Mouse (Mus musculus) urinary bladder, postnatal 10 days (tissue): Measurements from ENCODE around the gene Adra1b.

Experiments used
- DNase-seq: peaks from one replicate; pipeline ENCODE4 v3.0.0; 2022; ENCODE audit warnings: low spot score

Adra1b gene

DNA sequence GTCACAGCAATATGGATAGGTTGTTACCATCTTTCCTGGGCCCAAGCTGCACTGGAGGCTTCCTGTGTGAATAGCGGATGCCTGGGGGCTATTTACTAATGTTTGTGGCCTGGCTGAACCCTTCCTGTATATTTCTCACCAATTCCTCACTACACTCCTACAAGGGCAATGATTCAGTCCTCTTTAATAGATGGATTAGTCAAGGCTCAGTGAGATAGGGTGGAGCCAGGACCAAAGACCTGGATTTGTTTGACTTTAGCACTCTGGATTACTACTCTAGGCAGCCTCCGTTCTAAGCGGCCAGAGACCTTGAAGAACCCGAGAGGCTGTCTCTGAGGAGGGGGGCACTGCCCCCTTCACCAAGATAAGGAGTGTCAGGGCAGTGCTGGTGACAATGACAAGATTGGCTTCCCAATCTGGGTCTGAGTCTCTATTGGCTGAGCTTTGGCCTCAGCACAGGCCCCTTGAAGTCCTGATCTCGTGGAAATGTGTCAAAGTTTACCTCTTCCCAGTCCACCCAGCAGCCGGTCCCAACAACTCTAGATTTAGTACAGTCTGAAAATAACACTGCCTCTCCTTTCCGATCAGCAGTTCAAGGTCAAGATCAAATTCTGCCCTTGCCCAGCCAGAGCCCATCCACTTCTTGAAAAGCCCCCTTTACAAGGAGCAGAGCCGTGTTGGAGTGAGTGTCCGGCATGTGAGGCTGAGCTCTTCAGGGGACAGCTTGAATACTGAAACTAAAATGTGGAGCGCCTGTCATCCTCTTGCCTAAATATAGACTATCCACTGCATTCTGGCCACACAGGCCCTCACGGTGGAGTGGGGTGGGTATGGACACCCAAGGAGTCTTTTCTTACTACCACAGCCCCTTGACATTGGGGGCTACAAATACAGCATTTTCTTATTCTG is 80.2 kb downstream of the Adra1b start:
- DNase-seq, result no peak

DNA sequence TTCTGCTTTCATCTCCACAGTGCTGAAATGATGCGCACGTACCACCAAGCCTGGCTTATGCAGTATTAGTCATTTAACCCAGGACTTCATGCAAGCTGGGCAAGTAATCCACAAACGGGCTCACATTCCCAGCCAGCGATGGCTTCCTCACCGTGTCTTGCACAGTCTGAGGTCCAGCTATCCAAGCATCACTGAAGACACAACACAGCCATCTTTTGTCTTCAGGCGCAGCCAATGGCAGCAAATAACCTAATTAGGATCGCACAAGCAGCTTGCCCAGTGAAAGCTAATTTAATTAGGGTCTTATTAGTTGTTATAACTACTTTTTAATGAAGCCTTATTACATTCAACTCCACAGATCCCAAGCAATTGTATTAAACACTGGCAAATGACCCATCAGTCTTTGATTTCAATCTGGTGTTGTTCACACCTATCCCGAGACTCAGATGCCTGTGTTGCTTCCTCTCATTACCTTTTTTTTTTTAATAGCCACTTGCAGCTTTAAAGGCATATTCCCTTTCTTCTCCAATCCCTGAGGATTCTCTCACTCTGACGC is 83.6 kb downstream of the Adra1b start:
- DNase-seq, result no peak

- DNase-seq, result no peak
These were observed 88.5 kb downstream of the Adra1b start for GRCm38 (mm10) chr11:43812535-43812934.

DNA sequence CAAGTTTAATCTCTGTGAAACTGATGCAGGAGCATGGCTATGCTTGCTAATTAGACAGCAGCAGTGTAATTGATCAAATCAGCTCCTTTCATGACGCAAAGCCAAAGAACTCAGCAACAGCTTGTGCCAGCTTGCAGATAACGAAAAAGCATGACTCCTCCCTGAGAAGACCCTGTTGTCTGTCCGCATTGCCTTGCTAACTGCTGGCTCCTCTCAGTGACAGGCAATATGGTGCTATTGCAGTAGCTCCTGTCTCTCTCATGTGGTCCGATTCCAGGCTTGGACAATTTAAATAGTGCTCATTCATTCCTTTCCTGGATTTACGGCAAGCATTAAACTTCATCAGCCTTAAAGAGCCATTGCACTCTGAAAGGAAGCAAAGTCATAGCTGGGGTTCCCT is 93.3 kb downstream of the Adra1b start:
- no peak for DNase-seq

- DNase-seq, result no peak
These were observed 105.0 kb downstream of the Adra1b start for GRCm38 (mm10) chr11:43795992-43796391.

- DNase-seq, result no peak
These were observed 110.6 kb downstream of the Adra1b start for GRCm38 (mm10) chr11:43790446-43790845.

DNA sequence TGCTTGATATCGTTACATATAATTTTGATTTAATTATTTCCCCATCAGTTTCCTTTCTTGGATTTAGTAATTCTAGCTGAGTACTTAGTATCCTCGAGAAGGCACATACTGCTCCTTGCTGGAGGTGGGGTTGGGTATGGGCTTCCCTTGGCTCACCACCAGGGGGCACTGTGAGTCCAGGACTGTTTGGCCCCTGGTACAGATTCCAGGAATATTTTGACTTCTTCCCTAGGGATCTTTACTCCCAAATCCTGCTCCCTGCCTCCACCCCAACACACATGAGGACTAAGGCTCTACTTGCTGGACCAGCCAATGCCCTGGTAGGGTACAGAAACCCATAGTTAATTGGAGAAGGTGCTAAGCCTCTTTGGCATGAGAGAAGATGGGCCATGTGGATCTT is 117.2 kb downstream of the Adra1b start:
- no peak for DNase-seq

DNA sequence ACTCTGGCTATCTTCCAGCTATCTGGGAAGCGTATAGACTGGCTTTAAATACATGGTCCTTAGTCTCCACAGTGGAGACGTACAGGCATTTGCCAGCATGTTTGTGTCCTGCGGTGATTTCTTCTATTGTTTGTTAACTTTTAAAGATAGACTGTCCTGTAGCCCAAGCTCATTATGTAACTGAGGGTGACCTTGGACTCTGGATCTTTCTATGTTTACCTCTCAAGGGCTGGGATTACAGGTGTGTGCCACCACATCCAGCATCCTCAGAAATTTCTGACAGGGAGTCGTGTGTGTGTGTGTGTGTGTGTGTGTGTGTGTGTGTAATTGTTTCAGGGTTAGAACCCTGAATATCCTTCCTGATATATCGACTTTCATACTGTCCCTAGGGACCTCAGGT is 117.9 kb downstream of the Adra1b start:
- no peak for DNase-seq

GRCm38 (mm10) chr11:43779551-43779950 is 121.5 kb downstream of the Adra1b start:
- no peak for DNase-seq

- DNase-seq, result no peak
These were observed 124.7 kb downstream of the Adra1b start for GRCm38 (mm10) chr11:43776324-43776694.

- DNase-seq, result no peak
These were observed 125.3 kb downstream of the Adra1b start for GRCm38 (mm10) chr11:43775469-43776323.

- no peak for DNase-seq
These were observed 127.3 kb downstream of the Adra1b start for GRCm38 (mm10) chr11:43773725-43774124.

- no peak for DNase-seq
These were observed 130.9 kb downstream of the Adra1b start for GRCm38 (mm10) chr11:43770110-43770509.

DNA sequence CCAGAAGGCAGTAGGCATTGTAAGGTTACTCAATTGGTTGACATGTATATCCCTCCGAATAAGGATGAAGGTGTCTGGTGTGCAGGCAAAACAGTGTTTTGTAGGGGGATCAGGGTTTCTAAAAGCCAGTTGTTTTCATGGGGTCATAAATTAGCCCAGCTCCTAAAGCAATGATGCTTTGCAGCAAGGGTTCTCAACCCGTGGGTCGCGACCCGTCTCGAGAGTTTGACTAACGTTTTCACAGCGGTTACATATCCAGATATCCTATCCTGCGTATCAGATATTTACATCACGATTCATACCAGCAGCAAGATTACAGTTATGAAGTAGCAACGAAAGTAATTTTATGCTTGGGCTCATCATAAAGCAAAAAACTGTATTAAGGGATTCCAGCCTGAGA is 133.3 kb downstream of the Adra1b start:
- DNase-seq, result no peak

- DNase-seq, result no peak
These were observed 133.9 kb downstream of the Adra1b start for GRCm38 (mm10) chr11:43766922-43767648.

GRCm38 (mm10) chr11:43758436-43758835 is 142.6 kb downstream of the Adra1b start:
- no peak for DNase-seq

DNA sequence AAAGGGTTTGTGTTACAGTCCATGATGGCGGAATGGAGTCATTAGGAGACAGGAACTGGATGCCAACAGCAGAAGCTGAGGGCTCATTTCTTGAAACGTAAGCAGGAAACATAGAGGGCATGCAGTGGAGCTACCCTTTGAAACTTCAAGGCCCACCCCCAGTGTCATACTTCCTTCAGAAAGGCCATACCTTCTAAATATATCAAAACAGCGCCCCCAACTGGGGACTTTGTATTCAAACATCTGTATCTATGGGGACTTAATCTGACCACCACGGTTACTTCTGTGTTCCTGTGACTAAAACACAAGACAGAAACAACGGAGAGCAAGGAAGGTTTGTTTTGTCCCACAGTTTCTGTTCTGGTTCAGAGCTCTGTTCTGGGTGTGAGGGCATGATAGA is 145.6 kb downstream of the Adra1b start:
- DNase-seq, result no peak

DNA sequence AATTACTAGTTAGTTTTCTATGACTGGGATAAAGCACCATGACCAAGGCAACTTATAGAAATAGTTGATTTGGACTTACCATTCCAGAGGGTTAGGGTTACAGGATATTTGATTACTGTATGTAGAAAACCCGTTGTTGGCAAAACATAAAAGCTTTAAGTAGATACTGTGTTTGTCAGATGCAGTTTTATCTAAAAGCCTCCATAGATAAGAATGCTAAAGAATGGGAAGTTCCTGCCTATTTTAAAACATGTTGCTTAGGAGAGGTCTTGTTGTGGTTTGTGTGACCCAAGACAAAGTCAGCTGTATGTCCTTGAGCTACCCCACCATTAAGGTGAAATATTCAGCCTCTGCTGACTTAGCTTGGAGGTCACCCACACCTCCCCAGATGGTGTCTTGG is 146.4 kb downstream of the Adra1b start:
- no peak for DNase-seq

DNA sequence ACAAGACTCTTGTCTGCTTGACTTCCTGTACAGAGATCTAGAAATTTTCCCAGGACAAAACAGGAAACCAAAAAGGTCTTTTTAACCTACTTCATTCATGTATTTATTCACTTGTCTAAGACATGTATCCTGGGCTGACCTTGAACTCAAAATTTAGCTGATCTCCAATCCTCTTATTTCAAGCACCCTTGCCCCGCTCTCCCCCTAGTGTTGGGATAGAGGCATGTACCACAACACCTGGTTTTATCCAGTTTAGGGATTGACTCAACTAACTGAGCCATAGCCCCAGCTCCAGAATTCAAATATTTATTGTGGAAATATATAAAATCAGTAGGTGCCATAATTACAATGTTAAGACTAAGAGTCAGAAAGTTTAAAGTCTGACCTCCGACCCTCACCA is 149.5 kb downstream of the Adra1b start:
- DNase-seq, result no peak

DNA sequence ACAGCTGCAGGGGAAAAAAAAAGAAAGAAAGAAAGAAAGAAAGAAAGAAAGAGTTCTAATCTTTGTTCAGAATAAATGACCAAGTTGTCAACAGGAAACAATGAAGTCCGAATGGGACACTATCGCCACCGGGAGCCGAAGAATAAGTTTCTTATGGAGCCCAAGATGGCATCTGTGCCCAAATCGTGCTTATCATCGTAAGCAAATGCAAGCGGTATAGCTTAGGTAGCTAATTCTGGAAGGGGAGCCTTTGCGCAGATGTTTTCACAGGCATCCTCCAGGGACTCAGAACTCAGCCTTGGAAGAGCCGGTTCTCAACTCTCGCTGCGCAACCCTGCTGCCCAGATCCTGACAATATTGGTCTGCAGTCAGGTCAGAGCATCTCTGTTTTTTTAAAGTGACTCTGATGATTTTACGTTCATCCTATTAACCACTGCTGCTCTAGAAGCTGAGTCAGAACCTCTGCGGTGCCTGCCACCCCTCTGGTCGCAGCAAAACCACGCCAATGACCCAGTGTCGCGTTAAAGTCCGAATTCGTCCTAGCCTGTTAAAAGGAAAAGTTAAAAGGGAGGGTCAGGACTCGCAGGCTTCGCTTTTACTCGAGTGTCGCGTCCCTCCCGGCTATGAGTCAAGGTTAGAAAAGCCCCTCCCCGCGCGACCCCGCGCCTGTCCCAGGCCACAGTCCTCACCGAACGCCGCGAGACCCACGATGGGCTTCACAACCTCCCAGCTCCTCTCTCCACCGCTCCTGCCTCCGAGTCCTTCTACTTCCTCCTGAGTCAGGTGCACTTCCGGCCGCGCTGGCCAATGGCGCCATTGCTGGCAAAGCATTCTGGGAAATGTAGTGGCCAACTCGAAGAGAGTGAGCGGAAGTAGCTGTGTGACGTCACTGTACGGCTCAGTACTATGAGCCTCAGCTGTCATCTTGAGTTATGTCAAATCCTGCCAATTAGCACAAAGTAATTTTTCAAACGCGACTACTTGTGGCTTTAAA is 153.5 kb downstream of the Adra1b start, which contains the start of gene Ttc1:
TSS of gene Ttc1 (minus strand) at position 776 of the 994 bp plus-strand sequence.
- DNase-seq, result peak; percentile 86
